Mouse (Mus musculus): Measurements from ENCODE around the gene Tnnt3. TPM values are rescaled to one million over a fixed set of nuclear protein-coding genes. Genes with fewer than 3 reads are reported as not detected.

Tnnt3 gene
- total RNA-seq, 2 experiments from 2014 or later, result not detected

GRCm38 (mm10) chr7:142561856-142562404 is 63.3 kb downstream of the Tnnt3 start:
- DNase-seq (ENCODE audit: low spot score in 2 of 2), result no peak

- no peak for DNase-seq (ENCODE audit: low spot score in 2 of 2)
Measured at GRCm38 (mm10) chr7:142563168-142563567, 64.5 kb downstream of the Tnnt3 start.

- no peak for DNase-seq (ENCODE audit: low spot score in 2 of 2)
Measured at GRCm38 (mm10) chr7:142564955-142565643, 66.5 kb downstream of the Tnnt3 start.

Other genes starting within 250 kb of the Tnnt3 start
- gene Gm2431, start 240.5 kb upstream of the Tnnt3 start, total RNA-seq (2021), result not detected
- gene Gm4559, start 224.5 kb upstream of the Tnnt3 start, total RNA-seq (2021), result not detected
- not detected for gene Krtap5-1, start 201.7 kb upstream of the Tnnt3 start, total RNA-seq (2021)
- gene Krtap5-4, start 195.3 kb upstream of the Tnnt3 start, total RNA-seq (2021), result not detected
- 10 to 100 TPM; 35.2 to 38.2 TPM for gene Ifitm10, start 125.1 kb upstream of the Tnnt3 start, total RNA-seq (2021)
- gene Gm49369, start 116.2 kb upstream of the Tnnt3 start, total RNA-seq (2021), result 1 to 10 TPM in 1 of 2 experiments, not detected in 1; 6.0 TPM
- 100 to 1,000 TPM; 307 to 342 TPM for gene Ctsd, start 110.8 kb upstream of the Tnnt3 start, total RNA-seq (2021)
- gene Syt8, start 64.0 kb upstream of the Tnnt3 start, total RNA-seq (2021), result not detected
- gene Tnni2, start 57.0 kb upstream of the Tnnt3 start, total RNA-seq (2021), result under 1 TPM in 1 of 2 experiments, not detected in 1; 0.44 TPM
- 1 to 10 TPM; 4.2 to 5.7 TPM for gene Lsp1, start 38.0 kb upstream of the Tnnt3 start, total RNA-seq (2021)
- gene Mrpl23, start 33.9 kb downstream of the Tnnt3 start, total RNA-seq (2021), result 1 to 10 TPM; 3.1 to 5.9 TPM
- gene Igf2, start 168.0 kb downstream of the Tnnt3 start, total RNA-seq (2021), result 100 to 1,000 TPM; 114 to 115 TPM
- under 1 TPM in 1 of 2 experiments, not detected in 1; 0.12 TPM for gene Gm49394, start 171.1 kb downstream of the Tnnt3 start, total RNA-seq (2021)
- gene Ins2, start 244.5 kb downstream of the Tnnt3 start, total RNA-seq (2021), result not detected